ENCODE assay signal across 35 mouse cellular contexts in the genomic region with DNA sequence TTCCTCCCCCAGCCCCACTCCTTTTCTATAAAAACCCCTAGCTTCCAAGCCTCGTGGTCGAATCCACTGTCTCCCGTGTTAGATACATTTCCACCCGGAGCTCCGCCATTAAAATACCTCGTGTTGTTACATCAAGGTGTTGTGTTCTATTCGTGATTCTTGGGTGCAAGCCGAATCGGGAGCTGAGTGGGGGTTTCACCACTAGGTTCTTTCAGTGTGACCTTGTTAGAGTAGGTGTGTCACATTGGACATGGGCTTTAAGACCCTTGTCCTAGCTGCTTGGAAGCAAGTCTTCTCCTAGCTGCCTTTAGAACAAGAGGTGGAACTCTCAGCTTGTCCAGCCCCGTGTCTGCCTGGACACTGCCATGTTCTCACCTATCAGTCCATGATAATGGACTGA. TPM values are rescaled to one million over a fixed set of nuclear protein-coding genes. Genes with fewer than 3 reads are reported as not detected.
DNase-seq lines count a peak whose midpoint lies in the region; ATAC-seq and TF ChIP-seq lines count a peak whose summit lies in the region.
"Had no signal": no experiment of that assay in that cellular context is flagged by ENCODE, and none has a peak within 500 bp of the region (broad histone marks: within the 10 kb centered on the region; RNA-seq: fewer than 3 reads in every experiment).

No protein-coding gene starts in this region.

- H3K9me3 ChIP-seq in kidney, embryonic 16.5 days (ENCODE audit: low read length) = no peaks in the 10 kb centered on the region
- H3K9me3 ChIP-seq in E14TG2a.4 (ENCODE audit: low read length) (no peaks in the 10 kb centered on the region), ES-E14 (ENCODE audit: control insufficient read depth, insufficient read depth, low read depth, low read length) (no peaks in the 10 kb centered on the region)
- H3K9me3 ChIP-seq: embryonic facial prominence, embryonic 12.5 days; embryonic facial prominence, embryonic 15.5 days; G1E; heart, embryonic 15.5 days; hindbrain, embryonic 10.5 days; hindbrain, embryonic 13.5 days; intestine, embryonic 15.5 days had no signal

- 66% methylated on average over 10 of the region's 10 CpGs for WGBS in kidney, embryonic 16.5 days
- WGBS in kidney, adult 2 months = 78% methylated on average over 10 of the region's 10 CpGs

- no peaks in the 10 kb centered on the region for H3K27me3 ChIP-seq in kidney, embryonic 16.5 days (ENCODE audit: insufficient read depth, low read length)
- no peaks in the 10 kb centered on the region for H3K27me3 ChIP-seq in kidney, adult 2 months (replicated peaks; ENCODE audit: control insufficient read depth, insufficient read depth, low read length)
- H3K27me3 ChIP-seq in E14TG2a.4 (ENCODE audit: insufficient read depth, low read length) = no peaks in the 10 kb centered on the region
- H3K27me3 ChIP-seq: embryonic facial prominence, embryonic 12.5 days; embryonic facial prominence, embryonic 15.5 days; heart, embryonic 15.5 days; intestine, embryonic 15.5 days; Patski had no signal

- H3K4me2 ChIP-seq in kidney, embryonic 16.5 days (replicated peaks; ENCODE audit: low read depth, low read length) = no peak overlapping the region
- H3K4me2 ChIP-seq: embryonic facial prominence, embryonic 15.5 days; heart, embryonic 11.5 days; hindbrain, embryonic 13.5 days; intestine, embryonic 15.5 days had no signal

- DNase-seq in gastrocnemius, adult 2 months = no peak
- DNase-seq in gastrocnemius, postnatal 4 days (ENCODE audit: low spot score in 2 of 2) = no peak
- DNase-seq in kidney, adult 2 months = no peak
- no peak for DNase-seq in ES-E14 (ENCODE audit: low read depth, low spot score)
- DNase-seq in thymus, postnatal 14 days = no peak
- DNase-seq in embryo, embryonic 10.5 days (ENCODE audit: low spot score) = no peak
- DNase-seq: adrenal gland, adult 8-10 months; adrenal gland, postnatal 25 days; cerebellum, adult 18-20 months; cerebellum, adult 9-10 months; cerebellum, postnatal 14 days; forebrain, postnatal 0 days; gastrocnemius, postnatal 25 days; heart, adult 2 months; heart, postnatal 10 days; heart, postnatal 36 days had no signal

- no peak for ATAC-seq in kidney, embryonic 16.5 days (ENCODE audit: low FRiP score, low TSS enrichment)
- ATAC-seq: activated CD4-positive, CD25-positive, alpha-beta regulatory T cell, adult 4 months; forebrain, embryonic 14.5 days; forebrain, postnatal 0 days; hindbrain, embryonic 16.5 days; intestine, embryonic 15.5 days had no signal

- TF ChIP-seq CTCF in gastrocnemius, adult 2 months (IDR thresholded peaks at IDR 0.05) = no peak
- TF ChIP-seq CTCF in kidney, adult 2 months (conservative IDR thresholded peaks at IDR 0.05; ENCODE audit: insufficient read depth, insufficient read length, low read depth, low read length) = no peak
- TF ChIP-seq CTCF in E14TG2a.4 (conservative IDR thresholded peaks at IDR 0.05; ENCODE audit: low read length) = no peak

- in situ Hi-C loops in ES-E14 (cut with MboI; ENCODE audit: low sequenced_read_pairs in 2 of 2, unreplicated experiment in 2 of 2) = no loop called here

- peaks cover 23% of the 10 kb centered on the region for H3K4me1 ChIP-seq in kidney, embryonic 16.5 days (ENCODE audit: insufficient read depth, low read length)
- H3K4me1 ChIP-seq in kidney, adult 2 months (ENCODE audit: control insufficient read depth, insufficient read depth, low read length) = peaks cover 7% of the 10 kb centered on the region; the same call in 1 of the 2 replicates
- H3K4me1 ChIP-seq in E14TG2a.4 (replicated peaks; ENCODE audit: low read depth, low read length) = peaks cover 95% of the 10 kb centered on the region
- H3K4me1 ChIP-seq in ES-E14 (ENCODE audit: control insufficient read depth in 2 of 2, insufficient read depth in 2 of 2, low read length in 2 of 2, poor library complexity in 1 of 2) = peaks cover 22 to 38% of the 10 kb centered on the region in 2 experiments
- H3K4me1 ChIP-seq: intestine, embryonic 15.5 days had no signal

- H3K4me3 ChIP-seq in gastrocnemius, adult 2 months = no peak overlapping the region
- no peak overlapping the region for H3K4me3 ChIP-seq in kidney, embryonic 16.5 days (ENCODE audit: low read length)
- no peak overlapping the region for H3K4me3 ChIP-seq in kidney, adult 2 months (ENCODE audit: insufficient read depth, low read depth, low read length)
- H3K4me3 ChIP-seq in E14TG2a.4 (replicated peaks; ENCODE audit: low read length) = peak overlapping the region; percentile 27; the same call in 1 of the 2 replicates
- H3K4me3 ChIP-seq in ES-E14 (ENCODE audit: insufficient read depth in 1 of 2, low read depth in 1 of 2, low read length in 2 of 2, poor library complexity in 1 of 2, severe bottlenecking in 1 of 2) = peak overlapping the region in 1 of 2 experiments; percentile 17; a peak in 1 of 4 replicates
- H3K4me3 ChIP-seq: embryonic facial prominence, embryonic 12.5 days; embryonic facial prominence, embryonic 15.5 days; heart, adult 2 months; heart, embryonic 15.5 days; hindbrain, embryonic 10.5 days; hindbrain, embryonic 13.5 days; intestine, embryonic 15.5 days had no signal

- intact Hi-C loops in gastrocnemius, adult 2 months (cut with DNase I) = no loop called here

- H3K9ac ChIP-seq in kidney, embryonic 16.5 days (replicated peaks; ENCODE audit: low read length) = no peak overlapping the region
- H3K9ac ChIP-seq in ES-E14 (ENCODE audit: insufficient read depth, low read depth, low read length, poor library complexity, severe bottlenecking) = peak overlapping the region; percentile 63
- H3K9ac ChIP-seq: embryonic facial prominence, embryonic 12.5 days; embryonic facial prominence, embryonic 15.5 days; forebrain, postnatal 0 days; heart, embryonic 15.5 days; hindbrain, embryonic 13.5 days; intestine, embryonic 15.5 days had no signal

- no peaks in the 10 kb centered on the region for H3K36me3 ChIP-seq in kidney, embryonic 16.5 days (ENCODE audit: insufficient read depth, low read length)
- H3K36me3 ChIP-seq in kidney, adult 2 months (ENCODE audit: control insufficient read depth, insufficient read depth, low read length) = no peaks in the 10 kb centered on the region
- H3K36me3 ChIP-seq in E14TG2a.4 (ENCODE audit: insufficient read depth, low read length) (no peaks in the 10 kb centered on the region), ES-E14 (ENCODE audit: control insufficient read depth, insufficient read depth, low read length, poor library complexity, severe bottlenecking) (no peaks in the 10 kb centered on the region)
- H3K36me3 ChIP-seq: embryonic facial prominence, embryonic 12.5 days; embryonic facial prominence, embryonic 15.5 days; G1E; heart, embryonic 15.5 days; hindbrain, embryonic 10.5 days; hindbrain, embryonic 13.5 days; intestine, embryonic 15.5 days had no signal

- TF ChIP-seq POLR2A in kidney, adult 2 months (IDR thresholded peaks at IDR 0.05; ENCODE audit: low read depth, low read length) = no peak

- H3K27ac ChIP-seq in gastrocnemius, adult 2 months = peak overlapping the region; percentile 87
- peak overlapping the region; percentile 78; the same call in 1 of the 2 replicates for H3K27ac ChIP-seq in kidney, embryonic 16.5 days (ENCODE audit: low read length)
- no peak overlapping the region for H3K27ac ChIP-seq in kidney, adult 2 months (ENCODE audit: insufficient read depth, low read depth, low read length)
- peak overlapping the region; percentile 99 for H3K27ac ChIP-seq in ES-E14 (ENCODE audit: insufficient read depth, low read depth, low read length, poor library complexity, severe bottlenecking)
- H3K27ac ChIP-seq: embryonic facial prominence, embryonic 12.5 days; embryonic facial prominence, embryonic 15.5 days; heart, adult 2 months; hindbrain, embryonic 13.5 days; intestine, embryonic 15.5 days had no signal

TF ChIP-seq in ES-E14, 5 proteins besides CTCF, POLR2A, EP300 and RAD21:
- TF ChIP-seq MAFK (IDR thresholded peaks at IDR 0.05; ENCODE audit: insufficient read depth, low read depth, low read length) = no peak
- TF ChIP-seq CHD2 (IDR thresholded peaks at IDR 0.05; ENCODE audit: low read depth, low read length) = no peak
- TF ChIP-seq HCFC1 (IDR thresholded peaks at IDR 0.05; ENCODE audit: borderline replicate concordance, insufficient read depth, low read length) = no peak
- TF ChIP-seq ZNF384 (IDR thresholded peaks at IDR 0.05; ENCODE audit: low read depth, low read length) = no peak
- TF ChIP-seq ZC3H11A (IDR thresholded peaks at IDR 0.05; ENCODE audit: borderline replicate concordance, low read depth, low read length) = no peak
TF ChIP-seq in ES-E14: peak in this region for 0.

RNA-seq across cellular contexts. Expression of gene Klhdc8a, which starts 32.5 kb away (rescaled TPM):
- under 1 TPM; 0.13 to 0.31 TPM for total RNA-seq in gastrocnemius, adult 2 months (2021)
- under 1 TPM; 0.49 to 0.98 TPM for total RNA-seq in gastrocnemius, postnatal 4 days (2021)
- polyA plus RNA-seq in kidney, embryonic 16.5 days (2015; fragmentation: Nextera tagmentation; extraction: Ambion mirVana) = 1.8 and 2.1 TPM in 2 replicates
- 15.7 and 17.7 TPM in 2 replicates for polyA plus RNA-seq in kidney, adult 2 months (2012; rRNA removed)
- total RNA-seq in ES-E14 (2012; rRNA removed) = 1.2 and 2.8 TPM in 2 replicates
- total RNA-seq: granulocyte monocyte progenitor cell, adult 5-6 weeks had no signal
- polyA plus RNA-seq: activated CD4-positive, CD25-positive, alpha-beta regulatory T cell, adult 4 months; G1E had no signal

RNA-seq across cellular contexts. Expression of gene Gm10188, which starts 36.4 kb away (rescaled TPM):
- total RNA-seq in gastrocnemius, adult 2 months (2021) = not detected
- total RNA-seq in gastrocnemius, postnatal 4 days (2021) = not detected
- not detected in 2 replicates for polyA plus RNA-seq in kidney, embryonic 16.5 days (2015; fragmentation: Nextera tagmentation; extraction: Ambion mirVana)
- polyA plus RNA-seq in kidney, adult 2 months (2012; rRNA removed) = not detected in 2 replicates
- total RNA-seq in ES-E14 (2012; rRNA removed) = 0.37 TPM in 1 of 2 replicates, not detected in the other
- total RNA-seq: adrenal gland, adult 8-10 months; adrenal gland, postnatal 25 days; forebrain, postnatal 0 days; G1E; gastrocnemius, adult 8-10 months; gastrocnemius, postnatal 25 days; granulocyte monocyte progenitor cell, adult 5-6 weeks; heart, adult 2 months; heart, postnatal 10 days; heart, postnatal 36 days had no signal
- polyA plus RNA-seq: activated CD4-positive, CD25-positive, alpha-beta regulatory T cell, adult 4 months; brain, embryonic 14.5 days; embryonic facial prominence, embryonic 12.5 days; embryonic facial prominence, embryonic 15.5 days; forebrain, embryonic 11.5 days; forebrain, embryonic 14.5 days; forebrain, postnatal 0 days; frontal cortex, adult 2 months; G1E; heart, adult 2 months; heart, embryonic 11.5 days; heart, embryonic 15.5 days; hindbrain, embryonic 16.5 days; intestine, embryonic 15.5 days had no signal

RNA-seq across cellular contexts. Expression of gene Nuak2, which starts 50.0 kb away (rescaled TPM):
- under 1 TPM; 0.38 to 0.98 TPM for total RNA-seq in gastrocnemius, adult 2 months (2021)
- total RNA-seq in gastrocnemius, postnatal 4 days (2021) = 1 to 10 TPM; 2.8 to 2.9 TPM
- 4.3 and 5.5 TPM in 2 replicates for polyA plus RNA-seq in kidney, embryonic 16.5 days (2015; fragmentation: Nextera tagmentation; extraction: Ambion mirVana)
- polyA plus RNA-seq in kidney, adult 2 months (2012; rRNA removed) = 56.1 and 73.7 TPM in 2 replicates
- 7.4 and 8.0 TPM in 2 replicates for total RNA-seq in ES-E14 (2012; rRNA removed)
- polyA plus RNA-seq: G1E had no signal
